Comparison of ENCODE assay signal across 9 mouse cellular contexts in genomic region chr7:25120061-25120834, GRCm38 (mm10). TPM values are rescaled to one million over a fixed set of nuclear protein-coding genes. Genes with fewer than 3 reads are reported as not detected.
A peak's percentile ranks its signal among the peaks of the same experiment; 100 is the strongest.
DNase-seq lines count a peak whose midpoint lies in the region; ATAC-seq and TF ChIP-seq lines count a peak whose summit lies in the region.
"Had no signal": no experiment of that assay in that cellular context is flagged by ENCODE, and none has a peak within 500 bp of the region (broad histone marks: within the 10 kb centered on the region; RNA-seq: fewer than 3 reads in every experiment).

No protein-coding gene starts in this region.

- peaks cover 30% of the 10 kb centered on the region for H3K4me1 ChIP-seq in bone marrow macrophage, adult 2 months (ENCODE audit: control insufficient read depth, insufficient read depth, low read length)
- H3K4me1 ChIP-seq in liver, embryonic 13.5 days (replicated peaks) = peaks cover 5% of the 10 kb centered on the region; the same call in 1 of the 2 replicates
- H3K4me1 ChIP-seq in spleen, adult 2 months (ENCODE audit: control insufficient read depth, insufficient read depth, insufficient read length) = peaks cover 34% of the 10 kb centered on the region
- H3K4me1 ChIP-seq in hindbrain, postnatal 0 days (ENCODE audit: insufficient read depth, low read length) = no peaks in the 10 kb centered on the region

- peak overlapping the region; percentile 34 for H3K4me3 ChIP-seq in bone marrow macrophage, adult 2 months (ENCODE audit: insufficient read depth, low read length)
- H3K4me3 ChIP-seq in liver, embryonic 13.5 days (replicated peaks) = no peak overlapping the region
- peak overlapping the region; percentile 44 for H3K4me3 ChIP-seq in spleen, adult 2 months (ENCODE audit: extremely low read depth, insufficient read depth, insufficient read length)
- no peak overlapping the region for H3K4me3 ChIP-seq in hindbrain, postnatal 0 days (ENCODE audit: low read length)
- H3K4me3 ChIP-seq: heart, embryonic 15.5 days had no signal

- peak; percentile 36; the same call in 1 of the 2 replicates for ATAC-seq in liver, embryonic 13.5 days (ENCODE audit: low read depth)
- ATAC-seq in hindbrain, postnatal 0 days = no peak

- no peak for TF ChIP-seq POLR2A in bone marrow macrophage, adult 2 months (IDR thresholded peaks at IDR 0.05; ENCODE audit: borderline replicate concordance, low read depth, low read length)
- no peak for TF ChIP-seq POLR2A in spleen, adult 2 months (IDR thresholded peaks at IDR 0.05; ENCODE audit: low read depth, low read length)

- no peak for TF ChIP-seq CTCF in bone marrow macrophage, adult 2 months (IDR thresholded peaks at IDR 0.05; ENCODE audit: low read depth, low read length)
- no peak for TF ChIP-seq CTCF in spleen, adult 2 months (IDR thresholded peaks at IDR 0.05; ENCODE audit: extremely low read depth, insufficient read depth, insufficient read length, insufficient replicate concordance)
- no peak for TF ChIP-seq CTCF in hindbrain, postnatal 0 days (IDR thresholded peaks at IDR 0.05; ENCODE audit: low read depth)

- H3K27me3 ChIP-seq in liver, embryonic 13.5 days = 0 out of 2 replicates have a peak, but pooled peaks cover 4% of the 10 kb centered on the region
- H3K27me3 ChIP-seq in spleen, adult 2 months (ENCODE audit: control insufficient read depth, insufficient read depth, low read length) = no peaks in the 10 kb centered on the region
- H3K27me3 ChIP-seq in hindbrain, postnatal 0 days (ENCODE audit: insufficient read depth, low read length) = no peaks in the 10 kb centered on the region

- no peak overlapping the region for H3K4me2 ChIP-seq in liver, embryonic 13.5 days
- H3K4me2 ChIP-seq in hindbrain, postnatal 0 days (ENCODE audit: low read depth, low read length) = no peak overlapping the region
- H3K4me2 ChIP-seq: heart, embryonic 15.5 days had no signal

- H3K9me3 ChIP-seq in liver, embryonic 13.5 days (replicated peaks) = no peaks in the 10 kb centered on the region
- H3K9me3 ChIP-seq in hindbrain, postnatal 0 days (ENCODE audit: low read length) = no peaks in the 10 kb centered on the region
- H3K9me3 ChIP-seq: heart, embryonic 15.5 days had no signal

- H3K9ac ChIP-seq in liver, embryonic 13.5 days = no peak overlapping the region
- no peak overlapping the region for H3K9ac ChIP-seq in hindbrain, postnatal 0 days (replicated peaks; ENCODE audit: low read length)
- H3K9ac ChIP-seq: heart, embryonic 15.5 days had no signal

- WGBS in liver, embryonic 13.5 days (ENCODE audit: insufficient replicate concordance) = 36% methylated on average over 14 of the region's 25 CpGs
- WGBS in spleen, adult 2 months = 9% methylated on average over 25 of the region's 25 CpGs
- 80% methylated on average over 15 of the region's 25 CpGs for whole genome bisulfite sequencing in hindbrain, postnatal 0 days

- peak overlapping the region; percentile 75 for H3K27ac ChIP-seq in bone marrow macrophage, adult 2 months (ENCODE audit: insufficient read depth, low read depth, low read length)
- H3K27ac ChIP-seq in liver, embryonic 13.5 days = no peak overlapping the region
- H3K27ac ChIP-seq in spleen, adult 2 months (ENCODE audit: insufficient read depth, low read length) = peak overlapping the region; percentile 89
- H3K27ac ChIP-seq in hindbrain, postnatal 0 days = no peak overlapping the region
- H3K27ac ChIP-seq: heart, embryonic 15.5 days had no signal

- peak; percentile 65 for DNase-seq in layer of hippocampus, adult 11-12 months (ENCODE audit: low spot score)
- DNase-seq in layer of hippocampus, adult 8-10 months (ENCODE audit: low spot score in 2 of 2) = no peak
- no peak for DNase-seq in liver, embryonic 13.5 days
- DNase-seq in spleen, adult 2 months (ENCODE audit: low read depth in 1 of 2, low spot score in 2 of 2) = peak; percentile 44 to 91
- DNase-seq in adipocyte (ENCODE audit: low spot score) (no peak), MN1 (ENCODE audit: low spot score) (no peak)
- DNase-seq in hindbrain, postnatal 0 days (ENCODE audit: low spot score) = no peak

- H3K36me3 ChIP-seq in liver, embryonic 13.5 days = no peaks in the 10 kb centered on the region
- H3K36me3 ChIP-seq in spleen, adult 2 months (ENCODE audit: control insufficient read depth, insufficient read depth, low read length) = peaks cover 12% of the 10 kb centered on the region
- H3K36me3 ChIP-seq in hindbrain, postnatal 0 days (ENCODE audit: insufficient read depth, low read length) = no peaks in the 10 kb centered on the region
- H3K36me3 ChIP-seq: heart, embryonic 15.5 days had no signal

RNA-seq across cellular contexts. Expression of gene Zfp574, which starts 47.9 kb away (rescaled TPM):
- 10 to 100 TPM; 28.0 to 31.0 (median 29.6) TPM for total RNA-seq in layer of hippocampus, adult 8-10 months (2022)
- polyA plus RNA-seq in bone marrow macrophage, adult 2 months (2012; ENCODE audit: insufficient read depth, insufficient read length, missing spikeins) = 9.6 and 9.7 TPM in 2 replicates
- polyA plus RNA-seq in liver, embryonic 13.5 days (2015; fragmentation: Nextera tagmentation; extraction: Ambion mirVana) = 9.7 and 11.1 TPM in 2 replicates
- polyA plus RNA-seq in spleen, adult 2 months (2012; rRNA removed) = 23.7 and 34.7 TPM in 2 replicates
- total RNA-seq in hindbrain, postnatal 0 days (2014; rRNA removed) = 38.4 and 40.4 TPM in 2 replicates
- 23.7 and 26.3 TPM in 2 replicates for polyA plus RNA-seq in hindbrain, postnatal 0 days (2015; fragmentation: Nextera tagmentation; extraction: Ambion mirVana)

RNA-seq across cellular contexts. Expression of gene Grik5, which starts 48.1 kb away (rescaled TPM):
- 100 to 1,000 TPM; 206 to 235 (median 220) TPM for total RNA-seq in layer of hippocampus, adult 8-10 months (2022)
- polyA plus RNA-seq in bone marrow macrophage, adult 2 months (2012; ENCODE audit: insufficient read depth, insufficient read length, missing spikeins) = 1.5 and 2.1 TPM in 2 replicates
- 0.86 and 1.0 TPM in 2 replicates for polyA plus RNA-seq in liver, embryonic 13.5 days (2015; fragmentation: Nextera tagmentation; extraction: Ambion mirVana)
- 10.2 and 12.9 TPM in 2 replicates for polyA plus RNA-seq in spleen, adult 2 months (2012; rRNA removed)
- total RNA-seq in hindbrain, postnatal 0 days (2014; rRNA removed) = 141 and 142 TPM in 2 replicates
- 14.6 and 14.8 TPM in 2 replicates for polyA plus RNA-seq in hindbrain, postnatal 0 days (2015; fragmentation: Nextera tagmentation; extraction: Ambion mirVana)

RNA-seq across cellular contexts. Expression of gene Pou2f2, which starts 59.3 kb away (rescaled TPM):
- total RNA-seq in layer of hippocampus, adult 8-10 months (2022) = 10 to 100 TPM in 3 of 4 experiments, 1 to 10 TPM in 1; 8.9 to 14.3 (median 11.7) TPM
- polyA plus RNA-seq in bone marrow macrophage, adult 2 months (2012; ENCODE audit: insufficient read depth, insufficient read length, missing spikeins) = 105 and 121 TPM in 2 replicates
- 1.5 and 1.6 TPM in 2 replicates for polyA plus RNA-seq in liver, embryonic 13.5 days (2015; fragmentation: Nextera tagmentation; extraction: Ambion mirVana)
- 61.7 and 83.3 TPM in 2 replicates for polyA plus RNA-seq in spleen, adult 2 months (2012; rRNA removed)
- total RNA-seq in hindbrain, postnatal 0 days (2014; rRNA removed) = 3.9 and 4.7 TPM in 2 replicates
- 14.4 and 20.2 TPM in 2 replicates for polyA plus RNA-seq in hindbrain, postnatal 0 days (2015; fragmentation: Nextera tagmentation; extraction: Ambion mirVana)

Comparison
In these comparisons a context has a peak if more than half of its experiments do, and no peak if none do; other contexts are left out.
1. DNase-seq: peak in layer of hippocampus, adult 11-12 months (single experiment) and spleen, adult 2 months (2 of 2); none in layer of hippocampus, adult 8-10 months (0 of 2), liver, embryonic 13.5 days (single experiment), adipocyte (single experiment), hindbrain, postnatal 0 days (single experiment) and MN1 (single experiment).
2. H3K27ac ChIP-seq: peak in bone marrow macrophage, adult 2 months (single experiment) and spleen, adult 2 months (single experiment); none in liver, embryonic 13.5 days (single experiment) and hindbrain, postnatal 0 days (single experiment).
3. H3K4me3 ChIP-seq: peak in bone marrow macrophage, adult 2 months (single experiment) and spleen, adult 2 months (single experiment); none in liver, embryonic 13.5 days (single experiment) and hindbrain, postnatal 0 days (single experiment).